Mouse (Mus musculus): Measurements from ENCODE around the gene Krtap5-4. TPM values are rescaled to one million over a fixed set of nuclear protein-coding genes. Genes with fewer than 3 reads are reported as not detected.
"Not testable (repeated sequence)": the region's sequence is repeated elsewhere in the genome, so short reads cannot be mapped to it uniquely, and the experiment has no call there.

The Krtap5-4 gene
- polyA plus RNA-seq, 1 experiment from 2014 or later = 0.19 TPM

GRCm38 (mm10) chr7:142322641-142323040 is 19.3 kb downstream of the Krtap5-4 start:
- H3K9me3 ChIP-seq (ENCODE audit: control insufficient read depth, low read length) = no peaks in the 10 kb centered on the region
- H3K27me3 ChIP-seq (ENCODE audit: control insufficient read depth, insufficient read depth, low read length) = no peaks in the 10 kb centered on the region
- H3K36me3 ChIP-seq (ENCODE audit: control insufficient read depth, insufficient read depth, low read length) = no peaks in the 10 kb centered on the region
- WGBS = 83% methylated on average over 6 of the region's 6 CpGs
- no peak overlapping the region for H3K9ac ChIP-seq (ENCODE audit: low read length)
- H3K4me2 ChIP-seq (ENCODE audit: low read length) = no peak overlapping the region
- H3K4me1 ChIP-seq (ENCODE audit: control insufficient read depth in 2 of 2, insufficient read depth in 2 of 2, low read length in 2 of 2) = peaks cover 16 to 31% of the 10 kb centered on the region in 2 experiments
- H3K27ac ChIP-seq (replicated peaks in 1 of 2; ENCODE audit: control insufficient read depth in 1 of 2, insufficient read depth in 1 of 2, low read depth in 2 of 2, low read length in 2 of 2) = no peak overlapping the region
- ATAC-seq (ENCODE audit: insufficient number of reproducible peaks, insufficient read depth, low FRiP score, low read depth) = no peak
- H3K4me3 ChIP-seq (ENCODE audit: control insufficient read depth in 1 of 2, insufficient read depth in 1 of 2, low read depth in 1 of 2, low read length in 2 of 2) = no peak overlapping the region

- ATAC-seq (ENCODE audit: insufficient number of reproducible peaks, insufficient read depth, low FRiP score, low read depth) = no peak
- no peak overlapping the region for H3K27ac ChIP-seq (replicated peaks in 1 of 2; ENCODE audit: control insufficient read depth in 1 of 2, insufficient read depth in 1 of 2, low read depth in 2 of 2, low read length in 2 of 2)
- WGBS = 76% methylated on average over 12 of the region's 12 CpGs
- H3K36me3 ChIP-seq (ENCODE audit: control insufficient read depth, insufficient read depth, low read length) = no peaks in the 10 kb centered on the region
- no peak overlapping the region for H3K4me2 ChIP-seq (ENCODE audit: low read length)
- no peak overlapping the region for H3K9ac ChIP-seq (ENCODE audit: low read length)
- H3K4me1 ChIP-seq (ENCODE audit: control insufficient read depth in 2 of 2, insufficient read depth in 2 of 2, low read length in 2 of 2) = peaks cover 15 to 27% of the 10 kb centered on the region in 2 experiments
- H3K9me3 ChIP-seq (ENCODE audit: control insufficient read depth, low read length) = no peaks in the 10 kb centered on the region
- no peaks in the 10 kb centered on the region for H3K27me3 ChIP-seq (ENCODE audit: control insufficient read depth, insufficient read depth, low read length)
- no peak overlapping the region for H3K4me3 ChIP-seq (ENCODE audit: control insufficient read depth in 1 of 2, insufficient read depth in 1 of 2, low read depth in 1 of 2, low read length in 2 of 2)
Observed at GRCm38 (mm10) chr7:142323396-142324117, 20.2 kb downstream of the Krtap5-4 start.

- no peak overlapping the region for H3K4me3 ChIP-seq (ENCODE audit: control insufficient read depth in 1 of 2, insufficient read depth in 1 of 2, low read depth in 1 of 2, low read length in 2 of 2)
- H3K27ac ChIP-seq (replicated peaks in 1 of 2; ENCODE audit: control insufficient read depth in 1 of 2, insufficient read depth in 1 of 2, low read depth in 2 of 2, low read length in 2 of 2) = peak overlapping the region; percentile 46 to 94
- H3K36me3 ChIP-seq (ENCODE audit: control insufficient read depth, insufficient read depth, low read length) = no peaks in the 10 kb centered on the region
- H3K9me3 ChIP-seq (ENCODE audit: control insufficient read depth, low read length) = no peaks in the 10 kb centered on the region
- H3K4me2 ChIP-seq (ENCODE audit: low read length) = no peak overlapping the region
- H3K9ac ChIP-seq (ENCODE audit: low read length) = no peak overlapping the region
- no peak for ATAC-seq (ENCODE audit: insufficient number of reproducible peaks, insufficient read depth, low FRiP score, low read depth)
- H3K4me1 ChIP-seq (ENCODE audit: control insufficient read depth in 2 of 2, insufficient read depth in 2 of 2, low read length in 2 of 2) = peaks cover 35 to 39% of the 10 kb centered on the region in 2 experiments
- H3K27me3 ChIP-seq (ENCODE audit: control insufficient read depth, insufficient read depth, low read length) = no peaks in the 10 kb centered on the region
- WGBS = 25% methylated on average over 9 of the region's 9 CpGs
Observed at GRCm38 (mm10) chr7:142326714-142327445, 23.5 kb downstream of the Krtap5-4 start.

- 72% methylated on average over 3 of the region's 3 CpGs for WGBS
- ATAC-seq (ENCODE audit: insufficient number of reproducible peaks, insufficient read depth, low FRiP score, low read depth) = no peak
- Histone ChIP-seq H3K27ac (replicated peaks in 1 of 2; ENCODE audit: control insufficient read depth in 1 of 2, insufficient read depth in 1 of 2, low read depth in 2 of 2, low read length in 2 of 2) (peak overlapping the region; percentile 11 to 94; a peak in 3 of 4 replicates), H3K36me3 (ENCODE audit: control insufficient read depth, insufficient read depth, low read length) (no peaks in the 10 kb centered on the region), H3K4me2 (ENCODE audit: low read length) (no peak overlapping the region), H3K9me3 (ENCODE audit: control insufficient read depth, low read length) (no peaks in the 10 kb centered on the region), H3K9ac (ENCODE audit: low read length) (no peak overlapping the region), H3K4me1 (ENCODE audit: control insufficient read depth in 2 of 2, insufficient read depth in 2 of 2, low read length in 2 of 2) (peaks cover 38 to 39% of the 10 kb centered on the region in 2 experiments), H3K27me3 (ENCODE audit: control insufficient read depth, insufficient read depth, low read length) (no peaks in the 10 kb centered on the region), H3K4me3 (ENCODE audit: control insufficient read depth in 1 of 2, insufficient read depth in 1 of 2, low read depth in 1 of 2, low read length in 2 of 2) (no peak overlapping the region)
Observed at GRCm38 (mm10) chr7:142328507-142328906, 25.2 kb downstream of the Krtap5-4 start.

- H3K4me2 ChIP-seq (ENCODE audit: low read length) = no peak overlapping the region
- H3K36me3 ChIP-seq (ENCODE audit: control insufficient read depth, insufficient read depth, low read length) = no peaks in the 10 kb centered on the region
- H3K9ac ChIP-seq (ENCODE audit: low read length) = peak overlapping the region; percentile 30; the same call in 1 of the 2 replicates
- peak overlapping the region; percentile 90 to 94 for H3K27ac ChIP-seq (replicated peaks in 1 of 2; ENCODE audit: control insufficient read depth in 1 of 2, insufficient read depth in 1 of 2, low read depth in 2 of 2, low read length in 2 of 2)
- peak; percentile 90 for ATAC-seq (ENCODE audit: insufficient number of reproducible peaks, insufficient read depth, low FRiP score, low read depth)
- no peak overlapping the region for H3K4me3 ChIP-seq (ENCODE audit: control insufficient read depth in 1 of 2, insufficient read depth in 1 of 2, low read depth in 1 of 2, low read length in 2 of 2)
- WGBS = 3% methylated on average over 9 of the region's 9 CpGs
- H3K9me3 ChIP-seq (ENCODE audit: control insufficient read depth, low read length) = no peaks in the 10 kb centered on the region
- peaks cover 42 to 43% of the 10 kb centered on the region in 2 experiments for H3K4me1 ChIP-seq (ENCODE audit: control insufficient read depth in 2 of 2, insufficient read depth in 2 of 2, low read length in 2 of 2)
- no peaks in the 10 kb centered on the region for H3K27me3 ChIP-seq (ENCODE audit: control insufficient read depth, insufficient read depth, low read length)
Observed at GRCm38 (mm10) chr7:142330271-142330724, 26.9 kb downstream of the Krtap5-4 start.

- H3K9me3 ChIP-seq (ENCODE audit: control insufficient read depth, low read length) = no peaks in the 10 kb centered on the region
- H3K4me3 ChIP-seq (ENCODE audit: control insufficient read depth in 1 of 2, insufficient read depth in 1 of 2, low read depth in 1 of 2, low read length in 2 of 2) = no peak overlapping the region
- H3K4me2 ChIP-seq (ENCODE audit: low read length) = no peak overlapping the region
- H3K27me3 ChIP-seq (ENCODE audit: control insufficient read depth, insufficient read depth, low read length) = no peaks in the 10 kb centered on the region
- no peak overlapping the region for H3K9ac ChIP-seq (ENCODE audit: low read length)
- H3K27ac ChIP-seq (replicated peaks in 1 of 2; ENCODE audit: control insufficient read depth in 1 of 2, insufficient read depth in 1 of 2, low read depth in 2 of 2, low read length in 2 of 2) = peak overlapping the region; percentile 90 to 94
- H3K36me3 ChIP-seq (ENCODE audit: control insufficient read depth, insufficient read depth, low read length) = no peaks in the 10 kb centered on the region
- ATAC-seq (ENCODE audit: insufficient number of reproducible peaks, insufficient read depth, low FRiP score, low read depth) = no peak
- 61% methylated on average over 4 of the region's 4 CpGs for WGBS
- peaks cover 42 to 43% of the 10 kb centered on the region in 2 experiments for H3K4me1 ChIP-seq (ENCODE audit: control insufficient read depth in 2 of 2, insufficient read depth in 2 of 2, low read length in 2 of 2)
Observed at GRCm38 (mm10) chr7:142331281-142331680, 27.9 kb downstream of the Krtap5-4 start.

- H3K27me3 ChIP-seq (ENCODE audit: control insufficient read depth, insufficient read depth, low read length); H3K9me3 ChIP-seq (ENCODE audit: control insufficient read depth, low read length); ATAC-seq (ENCODE audit: insufficient number of reproducible peaks, insufficient read depth, low FRiP score, low read depth); H3K4me2 ChIP-seq (ENCODE audit: low read length); H3K4me3 ChIP-seq (ENCODE audit: control insufficient read depth in 1 of 2, insufficient read depth in 1 of 2, low read depth in 1 of 2, low read length in 2 of 2); H3K9ac ChIP-seq (ENCODE audit: low read length); H3K36me3 ChIP-seq (ENCODE audit: control insufficient read depth, insufficient read depth, low read length): not testable (repeated sequence)
- WGBS = 73% methylated on average over 2 of the region's 9 CpGs
- peaks cover 30 to 35% of the 10 kb centered on the region in 2 experiments for H3K4me1 ChIP-seq (ENCODE audit: control insufficient read depth in 2 of 2, insufficient read depth in 2 of 2, low read length in 2 of 2)
- peak overlapping the region in 1 of 2 experiments; percentile 35; a peak in 2 of 4 replicates for H3K27ac ChIP-seq (replicated peaks in 1 of 2; ENCODE audit: control insufficient read depth in 1 of 2, insufficient read depth in 1 of 2, low read depth in 2 of 2, low read length in 2 of 2)
Observed at GRCm38 (mm10) chr7:142332741-142333140, 29.4 kb downstream of the Krtap5-4 start.

Data from heart, embryonic 14.5 days (tissue).